Comparison of ENCODE assay signal across 8 mouse cellular contexts in genomic region chr16:67619906-67620781, GRCm38 (mm10). TPM values are rescaled to one million over a fixed set of nuclear protein-coding genes. Genes with fewer than 3 reads are reported as not detected.
DNase-seq lines count a peak whose midpoint lies in the region; ATAC-seq and TF ChIP-seq lines count a peak whose summit lies in the region.

No protein-coding gene starts in this region.

- peaks cover 4% of the 10 kb centered on the region; the same call in 1 of the 2 replicates for H3K27me3 ChIP-seq in thymus, adult 2 months (ENCODE audit: control insufficient read depth, insufficient read depth, low read length)
- H3K27me3 ChIP-seq in heart, embryonic 11.5 days (ENCODE audit: control insufficient read depth, insufficient read depth, low read length): peaks cover 19% of the 10 kb centered on the region
- H3K27me3 ChIP-seq in kidney, embryonic 15.5 days: peaks cover 51% of the 10 kb centered on the region
- peaks cover 15% of the 10 kb centered on the region for H3K27me3 ChIP-seq in liver, adult 2 months (ENCODE audit: control insufficient read depth, insufficient read depth, low read length)

- no peak for TF ChIP-seq POLR2A in thymus, adult 2 months (IDR thresholded peaks at IDR 0.05; ENCODE audit: control insufficient read depth, extremely low read depth, insufficient read depth, low read length, poor library complexity)
- TF ChIP-seq POLR2A in liver, adult 2 months (IDR thresholded peaks at IDR 0.05; ENCODE audit: extremely low read depth, insufficient read depth, low read length): no peak

- no peak overlapping the region for H3K27ac ChIP-seq in thymus, adult 2 months (ENCODE audit: control insufficient read depth, insufficient read depth, low read length)
- no peak overlapping the region for H3K27ac ChIP-seq in heart, embryonic 11.5 days (ENCODE audit: low read depth, low read length)
- H3K27ac ChIP-seq in kidney, embryonic 15.5 days: no peak overlapping the region
- no peak overlapping the region for H3K27ac ChIP-seq in liver, adult 2 months (replicated peaks; ENCODE audit: insufficient read depth, low read depth, low read length)

- H3K9me3 ChIP-seq in heart, embryonic 11.5 days (replicated peaks; ENCODE audit: control insufficient read depth, low read length): no peaks in the 10 kb centered on the region
- H3K9me3 ChIP-seq in kidney, embryonic 15.5 days (replicated peaks): no peaks in the 10 kb centered on the region

- H3K79me2 ChIP-seq in liver, adult 2 months (ENCODE audit: control insufficient read depth, insufficient read depth, low read length): no peaks in the 10 kb centered on the region

- no peaks in the 10 kb centered on the region for H3K36me3 ChIP-seq in thymus, adult 2 months (ENCODE audit: control insufficient read depth, insufficient read depth, low read length)
- no peaks in the 10 kb centered on the region for H3K36me3 ChIP-seq in heart, embryonic 11.5 days (ENCODE audit: control insufficient read depth, insufficient read depth, low read length)
- no peaks in the 10 kb centered on the region for H3K36me3 ChIP-seq in kidney, embryonic 15.5 days
- no peaks in the 10 kb centered on the region for H3K36me3 ChIP-seq in liver, adult 2 months (ENCODE audit: control insufficient read depth, insufficient read depth, low read length)

- no peak for TF ChIP-seq CTCF in thymus, adult 2 months (IDR thresholded peaks at IDR 0.05; ENCODE audit: borderline replicate concordance, control insufficient read depth, extremely low read depth, insufficient read depth, low read length, poor library complexity)
- no peak for TF ChIP-seq CTCF in liver, adult 2 months (IDR thresholded peaks at IDR 0.05; ENCODE audit: low read depth, low read length)

- H3K4me1 ChIP-seq in thymus, adult 2 months (replicated peaks; ENCODE audit: control insufficient read depth, insufficient read depth, low read length): peaks cover 5% of the 10 kb centered on the region; the same call in 1 of the 2 replicates
- H3K4me1 ChIP-seq in heart, embryonic 11.5 days (ENCODE audit: control insufficient read depth, insufficient read depth, low read length): no peaks in the 10 kb centered on the region
- H3K4me1 ChIP-seq in kidney, embryonic 15.5 days: peaks cover 17% of the 10 kb centered on the region
- H3K4me1 ChIP-seq in liver, adult 2 months (ENCODE audit: control insufficient read depth, insufficient read depth, low read length): no peaks in the 10 kb centered on the region; the same call in 1 of the 2 replicates

- H3K4me2 ChIP-seq in heart, embryonic 11.5 days: peak overlapping the region; percentile 94
- peak overlapping the region; percentile 99 for H3K4me2 ChIP-seq in kidney, embryonic 15.5 days

- 3% methylated on average over 54 of the region's 61 CpGs for WGBS in thymus, adult 2 months
- under 1% methylated on average over 61 of the region's 61 CpGs for WGBS in heart, embryonic 11.5 days (ENCODE audit: insufficient replicate concordance)
- WGBS in kidney, embryonic 15.5 days: 1% methylated on average over 54 of the region's 61 CpGs
- WGBS in liver, adult 2 months: 1% methylated on average over 61 of the region's 61 CpGs

- peak overlapping the region; percentile 26 for H3K4me3 ChIP-seq in thymus, adult 2 months (ENCODE audit: control insufficient read depth, insufficient read depth, low read length)
- peak overlapping the region; percentile 75 for H3K4me3 ChIP-seq in heart, embryonic 11.5 days (ENCODE audit: low read depth, low read length)
- H3K4me3 ChIP-seq in kidney, embryonic 15.5 days (replicated peaks): peak overlapping the region; percentile 74
- peak overlapping the region; percentile 56; the same call in 1 of the 2 replicates for H3K4me3 ChIP-seq in liver, adult 2 months (ENCODE audit: insufficient read depth, low read depth, low read length)

- H3K9ac ChIP-seq in heart, embryonic 11.5 days (ENCODE audit: low read depth, low read length): peak overlapping the region; percentile 52
- peak overlapping the region; percentile 35; the same call in 1 of the 2 replicates for H3K9ac ChIP-seq in kidney, embryonic 15.5 days
- no peak overlapping the region for H3K9ac ChIP-seq in liver, adult 2 months (ENCODE audit: low read depth, low read length)

- ATAC-seq in heart, embryonic 11.5 days (replicated peaks; ENCODE audit: insufficient number of reproducible peaks, low FRiP score, low TSS enrichment): peak; percentile 36
- peak; percentile 57 for ATAC-seq in kidney, embryonic 15.5 days (replicated peaks; ENCODE audit: low FRiP score)

- DNase-seq in thymus, adult 2 months: no peak
- no peak for DNase-seq in thymus, postnatal 14 days
- DNase-seq in embryo, embryonic 11 days: peak; percentile 77
- no peak for DNase-seq in liver, adult 2 months (ENCODE audit: extremely low read depth, low read depth, low spot score)
- DNase-seq in naive thymus-derived CD4-positive, alpha-beta T cell, adult 2 months (ENCODE audit: low read depth): peak; percentile 2
- peak; percentile 30 for DNase-seq in testis, postnatal 14 days (ENCODE audit: low spot score)

RNA-seq across cellular contexts. Expression of gene Cadm2, which starts 0.6 kb away (rescaled TPM):
- polyA plus RNA-seq in thymus, adult 2 months (2012; rRNA removed): 0.15 and 0.85 TPM in 2 replicates
- 0.52 and 0.73 TPM in 2 replicates for polyA plus RNA-seq in heart, embryonic 11.5 days (2014; fragmentation: Nextera tagmentation; extraction: Ambion mirVana)
- 0.26 and 0.27 TPM in 2 replicates for polyA plus RNA-seq in kidney, embryonic 15.5 days (2015; fragmentation: Nextera tagmentation; extraction: Ambion mirVana)
- total RNA-seq in liver, adult 2 months (2014; rRNA removed): under 0.01 and 0.07 TPM in 2 replicates
- polyA plus RNA-seq in liver, adult 2 months (2012; rRNA removed): 0.02 and 0.31 TPM in 2 replicates

Comparison
In these comparisons a context has a peak if more than half of its experiments do, and no peak if none do; other contexts are left out.
1. DNase-seq: peak in embryo, embryonic 11 days (single experiment), naive thymus-derived CD4-positive, alpha-beta T cell, adult 2 months (single experiment) and testis, postnatal 14 days (single experiment); none in thymus, adult 2 months (single experiment), thymus, postnatal 14 days (single experiment) and liver, adult 2 months (single experiment).
2. Peak in every context shown above with its lines, with median percentiles within 50 percentile points of each other: H3K4me3 ChIP-seq.